In the genomic region with DNA sequence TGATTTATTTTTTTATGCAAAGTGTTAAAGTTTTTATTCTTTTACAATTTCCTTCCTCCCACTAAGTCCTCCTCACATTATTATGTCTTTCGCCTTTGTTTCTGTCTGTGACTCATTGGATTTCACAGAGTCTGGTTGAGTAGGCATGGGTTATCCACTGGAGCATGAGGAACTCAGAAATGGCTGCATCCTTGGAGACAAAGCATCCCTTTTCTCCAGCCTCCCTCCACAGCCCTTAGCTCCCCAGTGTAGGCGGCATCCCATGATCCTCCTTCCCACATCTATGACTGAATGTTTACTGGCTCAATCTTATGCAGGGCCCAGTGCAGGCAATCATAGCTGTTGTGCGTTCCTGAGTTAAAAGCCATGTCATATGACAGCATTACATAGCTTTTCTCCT, we compare ENCODE assay signal across 15 mouse cellular contexts.
"Had no signal": no experiment of that assay in that cellular context is flagged by ENCODE, and none has a peak within 500 bp of the region (broad histone marks: within the 10 kb centered on the region; RNA-seq: fewer than 3 reads in every experiment).

No protein-coding gene starts in this region.

- H3K27me3 ChIP-seq: limb, embryonic 12.5 days; liver, embryonic 13.5 days; lung, embryonic 15.5 days; megakaryocyte, embryonic 14.5 days; midbrain, embryonic 12.5 days had no signal

- H3K9me3 ChIP-seq: limb, embryonic 12.5 days; liver, embryonic 13.5 days; lung, embryonic 15.5 days; megakaryocyte, embryonic 14.5 days; midbrain, embryonic 12.5 days had no signal

- H3K9ac ChIP-seq: limb, embryonic 12.5 days; liver, embryonic 13.5 days; liver, postnatal 0 days; lung, embryonic 15.5 days; midbrain, embryonic 12.5 days had no signal

- H3K4me2 ChIP-seq: limb, embryonic 12.5 days; liver, embryonic 13.5 days; lung, embryonic 15.5 days; midbrain, embryonic 12.5 days had no signal

- ATAC-seq: liver, postnatal 0 days had no signal

- H3K36me3 ChIP-seq: limb, embryonic 12.5 days; liver, embryonic 13.5 days; lung, embryonic 15.5 days; midbrain, embryonic 12.5 days had no signal

- H3K4me3 ChIP-seq: layer of hippocampus, adult 2 months; limb, embryonic 12.5 days; liver, embryonic 13.5 days; lung, embryonic 15.5 days; megakaryocyte, embryonic 14.5 days; midbrain, embryonic 12.5 days; myocyte had no signal

- H3K4me1 ChIP-seq: limb, embryonic 12.5 days; liver, embryonic 13.5 days; lung, embryonic 15.5 days; midbrain, embryonic 12.5 days had no signal

- DNase-seq: kidney, postnatal 10 days; kidney, postnatal 4 days; liver; liver, embryonic 13.5 days; liver, postnatal 0 days; lung, postnatal 14 days; right cerebral cortex, postnatal 14 days; thymus, postnatal 36 days had no signal

- H3K27ac ChIP-seq: layer of hippocampus, adult 2 months; limb, embryonic 12.5 days; liver, embryonic 13.5 days; lung, embryonic 15.5 days; macrophage; midbrain, embryonic 12.5 days had no signal
